Mouse (Mus musculus) thymus, postnatal 4 days (tissue): ENCODE data around the gene Acsl6.
A peak's percentile ranks its signal among the peaks of the same experiment; 100 is the strongest.

Experiments
- DNase-seq: peaks from one replicate; pipeline ENCODE4 v3.0.0; 2021

The Acsl6 gene

GRCm38 (mm10) chr11:54307139-54307816 lies 3.7 kb downstream of the Acsl6 start:
- peak; percentile 81 for DNase-seq

- DNase-seq = no peak
Measured at GRCm38 (mm10) chr11:54310588-54310987, 7.0 kb downstream of the Acsl6 start.

- no peak for DNase-seq
Measured at GRCm38 (mm10) chr11:54312021-54312420, 8.4 kb downstream of the Acsl6 start.

GRCm38 (mm10) chr11:54312603-54313002 lies 9.0 kb downstream of the Acsl6 start:
- DNase-seq = no peak

GRCm38 (mm10) chr11:54313391-54314360 lies 10.1 kb downstream of the Acsl6 start:
- no peak for DNase-seq

- DNase-seq = no peak
Measured at GRCm38 (mm10) chr11:54314740-54315139, 11.1 kb downstream of the Acsl6 start.

GRCm38 (mm10) chr11:54315336-54315735 lies 11.7 kb downstream of the Acsl6 start:
- DNase-seq = no peak

- no peak for DNase-seq
Measured at GRCm38 (mm10) chr11:54317361-54317760, 13.8 kb downstream of the Acsl6 start.

GRCm38 (mm10) chr11:54317795-54318194 lies 14.2 kb downstream of the Acsl6 start:
- no peak for DNase-seq

- DNase-seq = no peak
Measured at GRCm38 (mm10) chr11:54321802-54322532, 18.4 kb downstream of the Acsl6 start.

GRCm38 (mm10) chr11:54331463-54332183 lies 28.0 kb downstream of the Acsl6 start:
- no peak for DNase-seq

- DNase-seq = peak; percentile 36
Measured at GRCm38 (mm10) chr11:54336165-54336707, 32.6 kb downstream of the Acsl6 start.

- peak; percentile 58 for DNase-seq
Measured at GRCm38 (mm10) chr11:54343703-54344102, 40.1 kb downstream of the Acsl6 start.

- no peak for DNase-seq
Measured at GRCm38 (mm10) chr11:54351704-54352103, 48.1 kb downstream of the Acsl6 start.

- DNase-seq = no peak
Measured at GRCm38 (mm10) chr11:54353121-54353576, 49.6 kb downstream of the Acsl6 start.

GRCm38 (mm10) chr11:54354595-54355563 lies 51.3 kb downstream of the Acsl6 start:
- DNase-seq = peak; percentile 46

GRCm38 (mm10) chr11:54355564-54355955 lies 52.0 kb downstream of the Acsl6 start:
- no peak for DNase-seq

- peak; percentile 61 for DNase-seq
Measured at GRCm38 (mm10) chr11:54356676-54357075, 53.1 kb downstream of the Acsl6 start.

GRCm38 (mm10) chr11:54372553-54372952 lies 69.0 kb downstream of the Acsl6 start:
- DNase-seq = no peak

- DNase-seq = no peak
Measured at GRCm38 (mm10) chr11:54390386-54390785, 86.8 kb downstream of the Acsl6 start.

GRCm38 (mm10) chr11:54391326-54391725 lies 87.7 kb downstream of the Acsl6 start:
- DNase-seq = no peak
